Mouse (Mus musculus) midbrain, embryonic 11.5 days (tissue): Measurements from ENCODE around the gene Tbx6. TPM values are rescaled to one million over a fixed set of nuclear protein-coding genes. Genes with fewer than 3 reads are reported as not detected.
"Not testable (repeated sequence)": the region's sequence is repeated elsewhere in the genome, so short reads cannot be mapped to it uniquely, and the experiment has no call there.

ENCODE experiments used
- ATAC-seq: fragments of 200-750 bp; cut with Nextera tagmentation; 2 replicates; pipeline ENCODE4 v1.8.0; 2017; ENCODE audit warnings: moderate TSS enrichment, moderate library complexity; ENCODE audit not compliant: low FRiP score
- DNase-seq: peaks from one replicate; pipeline ENCODE4 v3.0.0; 2015; ENCODE audit warnings: low spot score; ENCODE audit errors: missing footprints
- H3K27ac ChIP-seq: fragments of 300-500 bp; sonication (generic); 2 replicates; pipeline ENCODE4 v1.5.1; 2014; ENCODE audit warnings: low read depth, low read length
- H3K27me3 ChIP-seq: fragments of 300-500 bp; sonication (generic); 2 replicates; pipeline ENCODE4 v1.6.1; 2014; ENCODE audit warnings: mild to moderate bottlenecking, low read length, moderate library complexity, mixed read lengths; ENCODE audit not compliant: control insufficient read depth, insufficient read depth
- H3K36me3 ChIP-seq: fragments of 300-500 bp; sonication (generic); 2 replicates; pipeline ENCODE4 v1.6.1; 2014; ENCODE audit warnings: mild to moderate bottlenecking, low read length, moderate library complexity, mixed read lengths; ENCODE audit not compliant: control insufficient read depth, insufficient read depth
- H3K4me1 ChIP-seq: fragments of 300-500 bp; sonication (generic); 2 replicates; pipeline ENCODE4 v1.6.1; 2014; ENCODE audit warnings: low read length; ENCODE audit not compliant: control insufficient read depth, insufficient read depth
- H3K4me2 ChIP-seq: fragments of 300-500 bp; sonication (generic); 2 replicates; pipeline ENCODE4 v1.6.1; 2014; ENCODE audit warnings: mild to moderate bottlenecking, moderate library complexity
- H3K4me3 ChIP-seq: fragments of 300-500 bp; sonication (generic); 2 replicates; pipeline ENCODE4 v1.5.1; 2014; ENCODE audit warnings: low read depth, low read length
- H3K9ac ChIP-seq: fragments of 300-500 bp; sonication (generic); 2 replicates; pipeline ENCODE4 v1.6.1; 2014; ENCODE audit warnings: low read length
- H3K9me3 ChIP-seq: fragments of 300-500 bp; sonication (generic); 2 replicates; pipeline ENCODE4 v1.6.1; 2016; ENCODE audit warnings: low read length; ENCODE audit not compliant: control insufficient read depth
- WGBS: fragments of 180-500 bp; shearing (Covaris S2); extraction: QIAGEN DNeasy Blood & Tissue Kit; methylation state at CpG from one replicate; pipeline ENCODE4 v1.1.7; 2014; 5-methylcytosine and 5-hydroxymethylcytosine counted together
- polyA plus RNA-seq: library from polyadenylated mRNA; unstranded; fragments of >200 nt; fragmentation: Nextera tagmentation; extraction: Ambion mirVana; gene quantifications from 2 replicates; pipeline ENCODE4 v1.2.1, GENCODE M21; 2014

Gene Tbx6
- polyA plus RNA-seq, 1 experiment from 2014 or later = 0.20 TPM

- WGBS = 86% methylated on average over 3 of the region's 3 CpGs
- no peak for ATAC-seq
- 0 out of 2 replicates have a peak overlapping the region, but pooled peaks have one; percentile 88 for H3K9ac ChIP-seq
- no peak overlapping the region for H3K4me3 ChIP-seq
- H3K27me3 ChIP-seq = no peaks in the 10 kb centered on the region
- H3K4me1 ChIP-seq = peaks cover 25% of the 10 kb centered on the region
- H3K4me2 ChIP-seq = peak overlapping the region; percentile 98; the same call in 1 of the 2 replicates
- no peaks in the 10 kb centered on the region for H3K9me3 ChIP-seq
- H3K36me3 ChIP-seq = 0 out of 2 replicates have a peak, but pooled peaks cover 4% of the 10 kb centered on the region
- H3K27ac ChIP-seq = no peak overlapping the region
- no peak for DNase-seq
Measured at GRCm38 (mm10) chr7:126775978-126776234, 5.4 kb upstream of the Tbx6 start.

- Histone ChIP-seq H3K4me3 (peak within 1 kb of the TSS; percentile 68), H3K36me3 (no peaks in the 10 kb centered on the region)
- DNase-seq = peak; percentile 97
Measured at GRCm38 (mm10) chr7:126776598-126777057, 4.7 kb upstream of the Tbx6 start, which contains the start of gene Ypel3. Gene Ypel3 (plus strand): TSS chr7:126776955.

GRCm38 (mm10) chr7:126777476-126777875, 3.8 kb upstream of the Tbx6 start:
- DNase-seq = peak; percentile 86
- no peaks in the 10 kb centered on the region for H3K27me3 ChIP-seq
- WGBS = 44% methylated on average over 10 of the region's 10 CpGs
- H3K4me3 ChIP-seq = peak overlapping the region; percentile 68
- peak overlapping the region; percentile 88 for H3K9ac ChIP-seq
- peaks cover 31% of the 10 kb centered on the region for H3K4me1 ChIP-seq
- H3K36me3 ChIP-seq = no peaks in the 10 kb centered on the region
- no peak overlapping the region for H3K27ac ChIP-seq
- H3K4me2 ChIP-seq = peak overlapping the region; percentile 98
- ATAC-seq = no peak
- no peaks in the 10 kb centered on the region for H3K9me3 ChIP-seq

More at GRCm38 (mm10) chr7:126776598-126777057, 4.7 kb upstream of the Tbx6 start, which contains the start of gene Ypel3:
- Histone ChIP-seq H3K27me3 (no peaks in the 10 kb centered on the region), H3K4me1 (peaks cover 31% of the 10 kb centered on the region), H3K9me3 (no peaks in the 10 kb centered on the region), H3K4me2 (peak within 1 kb of the TSS; percentile 98), H3K27ac (peak within 1 kb of the TSS; percentile 76), H3K9ac (peak within 1 kb of the TSS; percentile 88)
- peak; percentile 90 for ATAC-seq
- WGBS = 0% methylated on average over 25 of the region's 37 CpGs

- H3K4me1 ChIP-seq = peaks cover 31% of the 10 kb centered on the region
- H3K27me3 ChIP-seq = no peaks in the 10 kb centered on the region
- peak; percentile 47 for DNase-seq
- WGBS = 78% methylated on average over 3 of the region's 3 CpGs
- no peak overlapping the region; the same call in 1 of the 2 replicates for H3K4me3 ChIP-seq
- no peaks in the 10 kb centered on the region for H3K9me3 ChIP-seq
- ATAC-seq = no peak
- H3K36me3 ChIP-seq = no peaks in the 10 kb centered on the region
- H3K4me2 ChIP-seq = no peak overlapping the region; the same call in 1 of the 2 replicates
- H3K9ac ChIP-seq = no peak overlapping the region
- no peak overlapping the region for H3K27ac ChIP-seq
Measured at GRCm38 (mm10) chr7:126778147-126778546, 3.1 kb upstream of the Tbx6 start.

GRCm38 (mm10) chr7:126779101-126779500, 2.2 kb upstream of the Tbx6 start:
- peak; percentile 44 for DNase-seq
- H3K4me2 ChIP-seq, H3K27ac ChIP-seq, H3K9me3 ChIP-seq, H3K9ac ChIP-seq, ATAC-seq, H3K4me3 ChIP-seq, H3K27me3 ChIP-seq, H3K36me3 ChIP-seq: not testable (repeated sequence)
- H3K4me1 ChIP-seq = peaks cover 31% of the 10 kb centered on the region
- WGBS = 87% methylated on average over 7 of the region's 7 CpGs

- Histone ChIP-seq H3K4me3 (peak overlapping the region; percentile 39), H3K27ac (peak overlapping the region; percentile 60), H3K36me3 (peaks cover 2% of the 10 kb centered on the region; the same call in 1 of the 2 replicates), H3K4me2 (peak overlapping the region; percentile 92), H3K9ac (peak overlapping the region; percentile 67), H3K4me1 (peaks cover 31% of the 10 kb centered on the region), H3K9me3 (no peaks in the 10 kb centered on the region), H3K27me3 (no peaks in the 10 kb centered on the region)
- peak; percentile 99 for DNase-seq
- WGBS = 1% methylated on average over 21 of the region's 21 CpGs
- peak; percentile 75 for ATAC-seq
Measured at GRCm38 (mm10) chr7:126779983-126780970, 1.0 kb upstream of the Tbx6 start.

GRCm38 (mm10) chr7:126781661-126782370, 533 bp downstream of the Tbx6 start:
- Histone ChIP-seq H3K27me3 (no peaks in the 10 kb centered on the region), H3K9ac (no peak overlapping the region; the same call in 1 of the 2 replicates), H3K4me3 (no peak overlapping the region), H3K4me1 (peaks cover 23% of the 10 kb centered on the region), H3K27ac (no peak overlapping the region), H3K9me3 (no peaks in the 10 kb centered on the region), H3K36me3 (peaks cover 15% of the 10 kb centered on the region), H3K4me2 (no peak overlapping the region)
- 39% methylated on average over 11 of the region's 11 CpGs for WGBS
- DNase-seq (peak; percentile 75), ATAC-seq (no peak)

GRCm38 (mm10) chr7:126782693-126783092, 1.4 kb downstream of the Tbx6 start:
- ATAC-seq (no peak), DNase-seq (no peak)
- peaks cover 16% of the 10 kb centered on the region for H3K4me1 ChIP-seq
- H3K27ac ChIP-seq = no peak overlapping the region
- H3K36me3 ChIP-seq = peaks cover 23% of the 10 kb centered on the region
- H3K9ac ChIP-seq = no peak overlapping the region
- WGBS = 82% methylated on average over 13 of the region's 13 CpGs
- H3K4me3 ChIP-seq = no peak overlapping the region
- H3K4me2 ChIP-seq = no peak overlapping the region
- H3K9me3 ChIP-seq = no peaks in the 10 kb centered on the region
- H3K27me3 ChIP-seq = no peaks in the 10 kb centered on the region
